8 mouse cellular contexts compared by ENCODE assay signal in the genomic region with DNA sequence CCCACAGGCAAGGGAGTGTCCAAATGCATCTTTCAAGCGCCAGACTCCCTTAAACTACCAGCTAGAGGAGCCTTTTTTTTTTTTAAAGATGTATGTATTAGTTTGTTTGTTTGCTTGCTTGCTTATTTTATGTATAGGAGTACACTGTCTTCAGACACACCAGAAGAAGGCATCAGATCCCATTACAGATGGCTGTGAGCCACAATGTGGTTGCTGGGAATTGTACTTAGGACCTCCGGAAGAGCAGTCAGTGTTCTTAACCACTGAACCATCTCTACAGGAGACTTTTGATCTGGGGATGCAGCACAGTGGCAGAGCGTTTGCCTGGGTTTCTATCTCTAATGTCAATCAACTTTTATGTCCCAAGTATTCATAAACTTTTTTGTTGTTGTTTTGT. TPM values are rescaled to one million over a fixed set of nuclear protein-coding genes. Genes with fewer than 3 reads are reported as not detected.
DNase-seq lines count a peak whose midpoint lies in the region; ATAC-seq and TF ChIP-seq lines count a peak whose summit lies in the region.

No protein-coding gene starts in this region.

- no peak for ATAC-seq in lung, embryonic 15.5 days (ENCODE audit: borderline replicate concordance, extremely low read depth, low FRiP score, low TSS enrichment)
- ATAC-seq in neural tube, embryonic 15.5 days (ENCODE audit: low FRiP score) = peak; percentile 29

- H3K27ac ChIP-seq in lung, embryonic 15.5 days = no peak overlapping the region
- H3K27ac ChIP-seq in embryonic fibroblast, embryonic 13.5 days (ENCODE audit: insufficient read depth, low read length) = no peak overlapping the region
- H3K27ac ChIP-seq in limb, embryonic 10.5 days = peak overlapping the region; percentile 87
- peak overlapping the region; percentile 54; the same call in 1 of the 2 replicates for H3K27ac ChIP-seq in neural tube, embryonic 15.5 days (replicated peaks)

- H3K4me2 ChIP-seq in lung, embryonic 15.5 days = peak overlapping the region; percentile 74
- peak overlapping the region; percentile 77 for H3K4me2 ChIP-seq in neural tube, embryonic 15.5 days

- H3K27me3 ChIP-seq in lung, embryonic 15.5 days = peaks cover 11% of the 10 kb centered on the region; the same call in 1 of the 2 replicates
- H3K27me3 ChIP-seq in limb, embryonic 10.5 days (ENCODE audit: low read depth, poor library complexity, severe bottlenecking) = no peaks in the 10 kb centered on the region
- no peaks in the 10 kb centered on the region for H3K27me3 ChIP-seq in neural tube, embryonic 15.5 days (replicated peaks)

- peaks cover 8% of the 10 kb centered on the region; the same call in 1 of the 2 replicates for H3K4me1 ChIP-seq in lung, embryonic 15.5 days
- no peaks in the 10 kb centered on the region for H3K4me1 ChIP-seq in embryonic fibroblast, embryonic 13.5 days (ENCODE audit: control insufficient read depth, insufficient read depth, low read length)
- 0 out of 2 replicates have a peak, but pooled peaks cover 3% of the 10 kb centered on the region for H3K4me1 ChIP-seq in limb, embryonic 10.5 days
- peaks cover 23% of the 10 kb centered on the region for H3K4me1 ChIP-seq in neural tube, embryonic 15.5 days

- peak overlapping the region; percentile 69; the same call in 1 of the 2 replicates for H3K9ac ChIP-seq in lung, embryonic 15.5 days
- H3K9ac ChIP-seq in neural tube, embryonic 15.5 days (replicated peaks) = peak overlapping the region; percentile 81; the same call in 1 of the 2 replicates

- TF ChIP-seq CTCF in embryonic fibroblast, embryonic 13.5 days (IDR thresholded peaks at IDR 0.05; ENCODE audit: borderline replicate concordance, insufficient read depth, low read length) = no peak

- H3K36me3 ChIP-seq in lung, embryonic 15.5 days = no peaks in the 10 kb centered on the region
- H3K36me3 ChIP-seq in limb, embryonic 10.5 days = peaks cover 15% of the 10 kb centered on the region
- H3K36me3 ChIP-seq in neural tube, embryonic 15.5 days = no peaks in the 10 kb centered on the region

- no peak for TF ChIP-seq POLR2A in embryonic fibroblast, embryonic 13.5 days (IDR thresholded peaks at IDR 0.05; ENCODE audit: low read depth, low read length)

- WGBS in lung, embryonic 15.5 days = 62% methylated on average over 3 of the region's 3 CpGs
- WGBS in limb, embryonic 10.5 days = 53% methylated on average over 3 of the region's 3 CpGs
- WGBS in neural tube, embryonic 15.5 days = 49% methylated on average over 3 of the region's 3 CpGs

- no peak for DNase-seq in lung, postnatal 36 days
- DNase-seq in limb, embryonic 10.5 days (ENCODE audit: low spot score) = no peak
- no peak for DNase-seq in thymus, adult 18-20 months
- DNase-seq in layer of hippocampus, adult 9-10 months (ENCODE audit: low spot score) = no peak
- DNase-seq in T-cell, adult 2 months (ENCODE audit: low spot score) = no peak

- H3K4me3 ChIP-seq in lung, embryonic 15.5 days = peak overlapping the region; percentile 80
- H3K4me3 ChIP-seq in embryonic fibroblast, embryonic 13.5 days (ENCODE audit: insufficient read depth, low read length) = peak overlapping the region; percentile 93; the same call in 1 of the 2 replicates
- H3K4me3 ChIP-seq in limb, embryonic 10.5 days = peak overlapping the region; percentile 78
- H3K4me3 ChIP-seq in neural tube, embryonic 15.5 days (replicated peaks) = peak overlapping the region; percentile 63

- no peaks in the 10 kb centered on the region for H3K9me3 ChIP-seq in lung, embryonic 15.5 days
- no peaks in the 10 kb centered on the region for H3K9me3 ChIP-seq in limb, embryonic 10.5 days (replicated peaks)
- H3K9me3 ChIP-seq in neural tube, embryonic 15.5 days (replicated peaks) = no peaks in the 10 kb centered on the region

RNA-seq across cellular contexts. Expression of a gene that starts 0.3 kb away (rescaled TPM):
- polyA plus RNA-seq in lung, embryonic 15.5 days (2015; fragmentation: Nextera tagmentation; extraction: Ambion mirVana) = 21.7 and 25.4 TPM in 2 replicates
- 29.5 and 31.4 TPM in 2 replicates for polyA plus RNA-seq in embryonic fibroblast, embryonic 13.5 days (2011; ENCODE audit: insufficient read length, low read depth, missing spikeins)
- polyA plus RNA-seq in limb, embryonic 10.5 days (2016; fragmentation: Nextera tagmentation; extraction: Ambion mirVana) = 29.8 and 34.5 TPM in 2 replicates
- 21.4 and 21.6 TPM in 2 replicates for polyA plus RNA-seq in neural tube, embryonic 15.5 days (2015; fragmentation: Nextera tagmentation; extraction: Ambion mirVana)

Comparison
In these comparisons a context has a peak if more than half of its experiments do, and no peak if none do; other contexts are left out.
1. H3K27ac ChIP-seq: peak in limb, embryonic 10.5 days (single experiment) and neural tube, embryonic 15.5 days (single experiment); none in lung, embryonic 15.5 days (single experiment) and embryonic fibroblast, embryonic 13.5 days (single experiment).
2. Peak in every context shown above with its lines, with median percentiles within 50 percentile points of each other: H3K4me3 ChIP-seq.